Mouse (Mus musculus): ENCODE measurements around the gene Ifi211. TPM values are rescaled to one million over a fixed set of nuclear protein-coding genes. Genes with fewer than 3 reads are reported as not detected.
"Not testable (repeated sequence)": the region's sequence is repeated elsewhere in the genome, so short reads cannot be mapped to it uniquely, and the experiment has no call there.

The Ifi211 gene
- polyA plus RNA-seq, 1 experiment from 2014 or later: 0.52 TPM

GRCm38 (mm10) chr1:173853711-173854110 lies 59.1 kb downstream of the Ifi211 start:
- not testable (repeated sequence) for H3K27ac ChIP-seq (ENCODE audit: low read depth, low read length); ATAC-seq (ENCODE audit: low FRiP score); H3K36me3 ChIP-seq (ENCODE audit: control insufficient read depth, insufficient read depth, low read length); H3K4me3 ChIP-seq (ENCODE audit: low read depth, low read length); H3K27me3 ChIP-seq (ENCODE audit: control insufficient read depth, insufficient read depth, low read length); H3K4me1 ChIP-seq (replicated peaks; ENCODE audit: control insufficient read depth, insufficient read depth, low read length); H3K9ac ChIP-seq (ENCODE audit: low read depth, low read length); H3K4me2 ChIP-seq (replicated peaks; ENCODE audit: low read depth, low read length); H3K9me3 ChIP-seq (ENCODE audit: control insufficient read depth, low read length); DNase-seq (ENCODE audit: low spot score)

GRCm38 (mm10) chr1:173852853-173853252 lies 60.0 kb downstream of the Ifi211 start:
- DNase-seq (ENCODE audit: low spot score) (peak; percentile 2), ATAC-seq (ENCODE audit: low FRiP score) (peak; percentile 70)
- not testable (repeated sequence) for H3K9me3 ChIP-seq (ENCODE audit: control insufficient read depth, low read length); H3K36me3 ChIP-seq (ENCODE audit: control insufficient read depth, insufficient read depth, low read length); H3K4me2 ChIP-seq (replicated peaks; ENCODE audit: low read depth, low read length); H3K27me3 ChIP-seq (ENCODE audit: control insufficient read depth, insufficient read depth, low read length); H3K9ac ChIP-seq (ENCODE audit: low read depth, low read length); H3K4me3 ChIP-seq (ENCODE audit: low read depth, low read length); H3K27ac ChIP-seq (ENCODE audit: low read depth, low read length); H3K4me1 ChIP-seq (replicated peaks; ENCODE audit: control insufficient read depth, insufficient read depth, low read length)
- WGBS: 69% methylated on average over 4 of the region's 4 CpGs

Other genes starting within 250 kb of the Ifi211 start
- gene Ifi208, start 239.4 kb downstream of the Ifi211 start, polyA plus RNA-seq (2014; fragmentation: Nextera tagmentation; extraction: Ambion mirVana): 0.06 TPM in 1 of 2 replicates, not detected in the other
- 0.91 and 0.93 TPM in 2 replicates for gene Ifi207, start 171.3 kb downstream of the Ifi211 start, polyA plus RNA-seq (2014; fragmentation: Nextera tagmentation; extraction: Ambion mirVana)
- gene Ifi204, start 146.1 kb downstream of the Ifi211 start, polyA plus RNA-seq (2014; fragmentation: Nextera tagmentation; extraction: Ambion mirVana): 1.0 and 1.5 TPM in 2 replicates
- 0.24 and 0.93 TPM in 2 replicates for gene Mndal, start 29.4 kb upstream of the Ifi211 start, polyA plus RNA-seq (2014; fragmentation: Nextera tagmentation; extraction: Ambion mirVana)
- 0.23 TPM in 1 of 2 replicates, not detected in the other for gene Ifi203, start 29.6 kb upstream of the Ifi211 start, polyA plus RNA-seq (2014; fragmentation: Nextera tagmentation; extraction: Ambion mirVana)
- gene Ifi202b, start 69.7 kb upstream of the Ifi211 start, polyA plus RNA-seq (2014; fragmentation: Nextera tagmentation; extraction: Ambion mirVana): not detected in 2 replicates
- gene Ifi205, start 118.8 kb upstream of the Ifi211 start, polyA plus RNA-seq (2014; fragmentation: Nextera tagmentation; extraction: Ambion mirVana): not detected in 2 replicates
- not detected in 2 replicates for gene Olfr433, start 127.7 kb upstream of the Ifi211 start, polyA plus RNA-seq (2014; fragmentation: Nextera tagmentation; extraction: Ambion mirVana)
- gene Olfr432, start 136.2 kb upstream of the Ifi211 start, polyA plus RNA-seq (2014; fragmentation: Nextera tagmentation; extraction: Ambion mirVana): not detected in 2 replicates
- not detected in 2 replicates for gene Olfr430, start 153.6 kb upstream of the Ifi211 start, polyA plus RNA-seq (2014; fragmentation: Nextera tagmentation; extraction: Ambion mirVana)
- gene Olfr429, start 171.3 kb upstream of the Ifi211 start, polyA plus RNA-seq (2014; fragmentation: Nextera tagmentation; extraction: Ambion mirVana): not detected in 2 replicates
- gene Olfr427, start 183.8 kb upstream of the Ifi211 start, polyA plus RNA-seq (2014; fragmentation: Nextera tagmentation; extraction: Ambion mirVana): not detected in 2 replicates
- gene Olfr231, start 208.1 kb upstream of the Ifi211 start, polyA plus RNA-seq (2014; fragmentation: Nextera tagmentation; extraction: Ambion mirVana): not detected in 2 replicates
- not detected in 2 replicates for gene Olfr424, start 218.5 kb upstream of the Ifi211 start, polyA plus RNA-seq (2014; fragmentation: Nextera tagmentation; extraction: Ambion mirVana)
- not detected in 2 replicates for gene Olfr420, start 242.6 kb upstream of the Ifi211 start, polyA plus RNA-seq (2014; fragmentation: Nextera tagmentation; extraction: Ambion mirVana)

Measured in hindbrain, embryonic 11.5 days (tissue).